Mouse (Mus musculus): ENCODE data around the gene Cyp24a1. TPM values are rescaled to one million over a fixed set of nuclear protein-coding genes. Genes with fewer than 3 reads are reported as not detected.

Cyp24a1 gene
- polyA plus RNA-seq, 3 experiments from 2014 or later, result not detected

- ATAC-seq, result no peak
Observed at GRCm38 (mm10) chr2:170436204-170436603, 60.7 kb downstream of the Cyp24a1 start.

Other genes starting within 250 kb of the Cyp24a1 start
- 1 to 10 TPM; 2.5 to 4.5 (median 3.6) TPM for gene Bcas1, start 69.3 kb downstream of the Cyp24a1 start, polyA plus RNA-seq (2017; shearing (Covaris generic))
- 10 to 100 TPM; 48.8 to 73.6 (median 49.4) TPM for gene Pfdn4, start 717 bp downstream of the Cyp24a1 start, polyA plus RNA-seq (2017; shearing (Covaris generic))
- not detected for gene 4930470P17Rik, start 104.9 kb upstream of the Cyp24a1 start, polyA plus RNA-seq (2017; shearing (Covaris generic))
- gene Dok5, start 234.7 kb upstream of the Cyp24a1 start, polyA plus RNA-seq (2017; shearing (Covaris generic)), result not detected